Mouse (Mus musculus) embryo, embryonic 11.5 days (tissue): ENCODE measurements around the gene Supt3.

Experiments used
- DNase-seq: peaks from one replicate; pipeline ENCODE4 v3.0.0-alpha.2; 2012; ENCODE audit warnings: low read depth, low spot score

The Supt3 gene

DNA sequence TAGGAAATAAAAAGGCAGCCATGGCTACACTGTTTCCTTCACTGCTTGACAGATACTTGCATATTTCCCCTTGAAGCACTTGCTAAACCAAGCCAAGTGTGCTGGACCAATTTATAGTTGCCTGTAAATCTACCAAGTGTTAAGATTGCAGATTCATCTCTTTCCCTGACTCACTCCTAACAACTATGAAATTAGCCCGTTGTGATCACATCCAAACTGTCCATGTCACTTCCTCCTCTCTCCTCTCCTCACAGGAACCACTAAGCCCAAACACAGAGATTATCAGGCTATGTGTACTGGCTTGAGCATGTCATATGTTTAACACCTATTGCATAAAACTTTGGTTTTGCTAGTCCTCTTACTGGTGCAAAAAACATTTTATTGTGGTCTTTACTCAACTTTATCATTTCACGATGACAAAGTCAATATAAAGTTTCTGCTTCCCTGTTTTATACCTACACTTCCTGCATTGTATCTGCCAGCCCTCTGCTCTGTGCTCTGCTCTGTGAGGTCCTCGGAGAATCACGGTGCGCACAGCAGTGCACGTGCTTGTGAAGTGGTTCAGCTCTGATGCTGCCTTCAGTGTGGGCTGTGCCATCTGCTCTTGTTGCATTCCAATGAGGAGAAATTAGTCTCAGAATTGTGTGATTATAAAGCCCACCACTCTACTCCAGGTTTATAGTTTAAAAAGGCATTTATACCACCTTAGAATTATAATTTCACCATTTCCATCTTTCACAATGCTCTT, 186.3 kb downstream of the Supt3 start:
- DNase-seq, result no peak

GRCm38 (mm10) chr17:44967186-44967585, 190.2 kb downstream of the Supt3 start:
- no peak for DNase-seq

GRCm38 (mm10) chr17:44970255-44970654, 193.3 kb downstream of the Supt3 start:
- no peak for DNase-seq

DNA sequence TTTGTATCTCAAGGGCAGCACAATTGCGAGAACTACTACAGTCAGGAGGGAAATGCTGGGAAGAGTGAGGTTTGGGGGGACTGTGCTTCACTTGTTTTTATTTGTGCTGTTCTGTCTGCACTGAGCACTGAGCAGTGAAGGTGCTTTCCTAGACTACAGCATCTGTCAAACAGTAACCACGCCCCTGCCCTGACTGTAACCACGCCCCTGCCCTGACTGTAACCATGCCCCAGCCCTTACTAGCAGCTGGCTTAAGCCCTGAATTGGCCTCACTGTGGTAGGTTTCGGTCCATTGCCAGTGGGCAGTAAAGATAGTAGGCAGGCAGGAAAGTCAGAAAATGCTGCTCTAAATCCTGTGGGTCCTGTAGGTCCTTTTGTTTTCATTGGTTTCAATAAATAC, 196.5 kb downstream of the Supt3 start:
- no peak for DNase-seq

GRCm38 (mm10) chr17:44977690-44978089, 200.7 kb downstream of the Supt3 start:
- DNase-seq, result no peak

- no peak for DNase-seq
Observed at GRCm38 (mm10) chr17:44987964-44988363, 211.0 kb downstream of the Supt3 start.

GRCm38 (mm10) chr17:45003311-45003710, 226.4 kb downstream of the Supt3 start:
- no peak for DNase-seq

- DNase-seq, result no peak
Observed at GRCm38 (mm10) chr17:45004477-45005170, 227.7 kb downstream of the Supt3 start.

DNA sequence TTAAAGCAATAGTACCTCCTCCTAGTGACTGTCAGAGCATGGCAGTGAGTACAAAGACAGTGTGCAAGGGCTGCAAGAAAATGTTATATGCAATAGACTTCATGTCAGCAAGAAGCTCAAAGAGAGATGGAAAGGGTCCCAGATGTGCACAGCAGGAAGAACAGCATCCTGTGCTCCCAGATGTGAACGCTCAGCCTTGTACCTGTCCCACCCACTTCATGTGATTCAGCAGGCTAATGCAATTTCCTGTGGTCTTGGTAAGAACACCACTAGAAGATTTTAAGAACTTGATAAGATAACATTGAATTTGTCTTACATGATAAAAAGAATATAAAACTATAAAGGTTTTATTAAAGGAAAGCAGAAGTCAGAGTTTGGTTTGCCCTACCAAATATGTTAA, 230.5 kb downstream of the Supt3 start:
- no peak for DNase-seq

- no peak for DNase-seq
Observed at GRCm38 (mm10) chr17:45008663-45009062, 231.7 kb downstream of the Supt3 start.

GRCm38 (mm10) chr17:45010409-45010808, 233.5 kb downstream of the Supt3 start:
- DNase-seq, result no peak

- DNase-seq, result no peak
Observed at GRCm38 (mm10) chr17:45016746-45017145, 239.8 kb downstream of the Supt3 start.

GRCm38 (mm10) chr17:45020155-45020930, 243.4 kb downstream of the Supt3 start:
- no peak for DNase-seq

DNA sequence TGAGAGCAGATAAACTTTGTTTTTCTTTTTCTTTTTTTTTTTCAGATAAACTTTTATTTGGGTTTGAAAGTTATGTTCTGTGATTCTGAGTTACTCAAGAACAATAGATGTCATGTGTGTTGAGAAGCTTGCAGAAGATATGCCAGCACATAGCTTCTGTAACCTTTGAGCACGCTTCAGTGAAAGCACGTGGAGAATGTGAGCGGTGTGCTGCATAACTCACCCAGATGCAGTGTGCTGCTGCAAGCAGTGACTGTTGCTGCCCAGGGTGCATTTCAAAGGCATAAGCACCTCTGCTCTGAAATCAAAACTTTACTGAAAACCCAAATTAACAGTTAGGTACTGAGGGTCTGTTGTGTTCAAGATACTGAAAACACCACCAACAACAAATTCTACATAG, 251.5 kb downstream of the Supt3 start:
- DNase-seq, result no peak

- no peak for DNase-seq
Observed at GRCm38 (mm10) chr17:45029106-45029505, 252.2 kb downstream of the Supt3 start.

DNA sequence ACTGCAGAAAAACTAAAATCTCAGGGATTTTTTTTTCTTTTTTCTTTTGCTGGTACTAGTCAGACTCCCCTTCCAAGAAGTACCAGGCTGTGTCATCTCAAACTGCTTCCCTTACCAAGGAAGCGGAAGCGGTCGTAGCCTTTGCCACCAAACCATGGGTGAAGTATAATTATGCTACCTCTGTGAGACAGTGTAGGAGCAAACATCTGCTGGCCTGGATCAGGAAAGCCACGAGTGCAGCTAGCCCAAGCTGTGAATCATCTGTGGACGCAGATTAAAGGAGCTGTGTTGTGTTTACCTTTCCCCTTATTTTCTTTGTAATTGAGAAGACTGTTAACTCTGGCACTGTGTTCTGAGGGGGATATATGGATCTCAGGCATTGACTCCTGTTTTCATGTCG, 255.3 kb downstream of the Supt3 start:
- DNase-seq, result no peak

GRCm38 (mm10) chr17:45033617-45034016, 256.7 kb downstream of the Supt3 start:
- no peak for DNase-seq

- no peak for DNase-seq
Observed at GRCm38 (mm10) chr17:45041084-45041483, 264.1 kb downstream of the Supt3 start.

GRCm38 (mm10) chr17:45045804-45046203, 268.9 kb downstream of the Supt3 start:
- DNase-seq, result no peak

GRCm38 (mm10) chr17:45046583-45046982, 269.6 kb downstream of the Supt3 start:
- no peak for DNase-seq

- DNase-seq, result no peak
Observed at GRCm38 (mm10) chr17:45047236-45047635, 270.3 kb downstream of the Supt3 start.

GRCm38 (mm10) chr17:45051971-45052370, 275.0 kb downstream of the Supt3 start:
- DNase-seq, result no peak
